Mouse (Mus musculus) NIH3T3 (cell line): ENCODE measurements at regions not wholly inside any gene's neighbourhood (a gene's known extent, or its start where the extent isn't known, plus 50 kb on each side); places are given as distances from the start of the nearest gene placed in this dataset.

Experiments
- DNase-seq: peaks from one replicate; pipeline ENCODE4 v3.0.0-alpha.2; 2012; ENCODE audit warnings: low read depth

DNA sequence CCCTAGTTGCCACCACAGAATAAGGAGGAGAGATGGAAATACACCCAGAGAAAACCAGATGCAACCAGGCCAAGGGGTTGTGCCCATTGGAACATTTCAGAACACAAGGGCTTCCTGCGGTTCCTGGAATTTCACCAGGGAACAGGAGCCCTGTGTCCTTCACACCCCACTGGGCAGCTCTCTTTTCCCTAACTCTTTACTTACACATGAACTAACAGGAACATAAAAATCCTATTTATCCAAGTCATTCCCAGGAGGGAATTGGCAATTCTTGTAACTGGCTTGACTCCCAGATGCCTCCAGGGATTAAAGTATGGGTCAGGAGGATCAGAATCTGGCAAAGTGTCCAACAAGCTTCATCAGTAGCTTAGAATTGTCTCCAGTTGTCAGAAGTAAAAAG lies 62.2 kb upstream of the Glycam1 start:
- peak; percentile 27 for DNase-seq
